Mouse (Mus musculus) testis, adult 2 months (tissue): ENCODE data around the gene Prap1.

Experiments used
- CTCF ChIP-seq: fragments of 200-500 bp; IDR thresholded peaks from 2 replicates; pipeline ENCODE4 v1.5.1; 2012; ENCODE audit warnings: low read depth, mild to moderate bottlenecking, inconsistent platforms, low read length, moderate library complexity; ENCODE audit not compliant: control insufficient read depth, insufficient read depth, insufficient replicate concordance
- POLR2A ChIP-seq: fragments of 200-500 bp; IDR thresholded peaks from 2 replicates; pipeline ENCODE4 v1.6.1; 2012; ENCODE audit warnings: low read depth, mild to moderate bottlenecking, inconsistent platforms, low read length, moderate library complexity; ENCODE audit not compliant: control insufficient read depth

DNA sequence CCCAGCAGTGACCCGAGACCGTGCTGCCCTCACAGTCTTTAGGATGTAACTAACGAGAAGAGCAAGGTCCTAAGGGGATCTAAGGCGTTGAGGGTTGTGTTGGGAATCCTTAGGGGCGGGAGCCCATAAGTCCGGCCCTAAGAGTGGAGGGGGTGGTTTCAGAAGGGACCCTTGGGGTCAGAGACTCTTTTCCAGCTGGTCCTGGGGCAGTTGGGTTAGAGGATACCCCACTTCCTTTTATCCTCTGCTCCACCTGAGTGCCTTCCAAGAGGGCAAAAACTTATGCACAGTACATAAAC lies 31.4 kb upstream of the Prap1 start:
- no peak for TF ChIP-seq POLR2A
- TF ChIP-seq CTCF, result no peak
